Mouse (Mus musculus) MEL (cell line): ENCODE results near the gene Scaper.

Source experiments
- CTCF ChIP-seq, 3 experiments: IDR thresholded peaks in 2 of 3; conservative IDR thresholded peaks in 1 of 3; 2 replicates each; pipeline ENCODE4 v1.5.1; 2011 to 2012; ENCODE audit warnings: low read length in 3 of 3, low read depth in 2 of 3, mild to moderate bottlenecking in 2 of 3, improper control_type of control experiment in 1 of 3, inconsistent platforms in 1 of 3, mixed read lengths in 1 of 3, moderate library complexity in 1 of 3; ENCODE audit not compliant: control insufficient read depth in 1 of 3, insufficient read depth in 1 of 3, poor library complexity in 1 of 3, severe bottlenecking in 1 of 3
- ELF1 ChIP-seq: IDR thresholded peaks from 2 replicates; pipeline ENCODE4 v1.6.1; 2014; ENCODE audit warnings: low read depth, mild to moderate bottlenecking, inconsistent platforms, low read length, improper control_type of control experiment, moderate library complexity
- ETS1 ChIP-seq: IDR thresholded peaks from 2 replicates; pipeline ENCODE4 v1.6.1; 2012; ENCODE audit warnings: low read depth, mild to moderate bottlenecking, inconsistent platforms, low read length, improper control_type of control experiment, moderate library complexity
- MXI1 ChIP-seq: IDR thresholded peaks from 2 replicates; pipeline ENCODE4 v1.6.1; 2011; ENCODE audit warnings: mild to moderate bottlenecking, low read depth, low read length, improper control_type of control experiment
- POLR2A ChIP-seq, 2 experiments: IDR thresholded peaks; 2 replicates each; pipeline ENCODE4 v1.6.1; 2011 to 2012; ENCODE audit warnings: low read length in 2 of 2, mild to moderate bottlenecking in 2 of 2, control low read depth in 1 of 2, improper control_type of control experiment in 1 of 2, low read depth in 1 of 2, moderate library complexity in 1 of 2; ENCODE audit not compliant: control insufficient read depth in 1 of 2, insufficient read depth in 1 of 2, poor library complexity in 1 of 2
- RAD21 ChIP-seq: IDR thresholded peaks from 2 replicates; pipeline ENCODE4 v1.6.1; 2011; ENCODE audit warnings: mild to moderate bottlenecking, low read depth, low read length, improper control_type of control experiment
- ZC3H11A ChIP-seq: IDR thresholded peaks from 2 replicates; pipeline ENCODE4 v1.6.1; 2012; ENCODE audit warnings: low read depth, mild to moderate bottlenecking, inconsistent platforms, low read length, improper control_type of control experiment

DNA sequence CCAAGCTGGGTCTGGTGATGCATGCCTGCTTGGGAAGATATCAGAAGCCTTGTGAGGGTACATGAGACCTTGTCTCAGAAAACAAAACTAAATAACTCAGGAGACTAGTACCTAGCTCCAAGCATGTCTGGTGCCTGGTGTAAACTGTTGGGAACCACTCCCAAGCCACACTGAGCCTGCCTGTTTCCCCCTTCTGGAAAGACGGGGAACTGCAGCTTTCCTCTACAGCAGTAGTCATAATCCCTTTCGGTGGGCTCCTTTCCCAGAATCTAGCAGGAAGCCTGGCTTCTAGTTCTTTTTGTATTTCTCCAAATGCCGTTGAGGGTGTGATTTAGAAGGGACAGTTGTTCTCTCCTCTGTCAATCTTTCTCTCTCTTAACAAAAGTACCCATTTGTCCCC is 402.0 kb downstream of the Scaper start:
- TF ChIP-seq RAD21 = peak; percentile 46
- no peak for TF ChIP-seq ELF1
- TF ChIP-seq CTCF (IDR thresholded peaks at IDR 0.05 in 2 of 3, conservative IDR thresholded peaks at IDR 0.05 in 1 of 3; ENCODE audit: control insufficient read depth in 1 of 3, insufficient read depth in 1 of 3, low read depth in 2 of 3, low read length in 3 of 3, poor library complexity in 1 of 3, severe bottlenecking in 1 of 3) = peak; percentile 65 to 89 (median 74)
- no peak for TF ChIP-seq ETS1
- no peak for TF ChIP-seq MXI1
- no peak for TF ChIP-seq POLR2A (IDR thresholded peaks at IDR 0.05; ENCODE audit: control insufficient read depth in 1 of 2, insufficient read depth in 1 of 2, low read depth in 1 of 2, low read length in 2 of 2, poor library complexity in 1 of 2)
- 0 out of 2 replicates have a peak, but pooled peaks have one; percentile 21 for TF ChIP-seq ZC3H11A
